Mouse (Mus musculus) stomach, postnatal 0 days (tissue): ENCODE results near the gene Prrx2. TPM values are rescaled to one million over a fixed set of nuclear protein-coding genes. Genes with fewer than 3 reads are reported as not detected.
A peak's percentile ranks its signal among the peaks of the same experiment; 100 is the strongest.

Source experiments
- ATAC-seq: fragments of 200-750 bp; cut with Nextera tagmentation; 2 replicates; pipeline ENCODE4 v1.8.0; 2017; ENCODE audit not compliant: low FRiP score, low TSS enrichment
- DNase-seq: peaks from one replicate; pipeline ENCODE4 v3.0.0-alpha.2; 2016; ENCODE audit warnings: low spot score
- H3K27ac ChIP-seq: fragments of 300-500 bp; sonication (generic); replicated peaks from 2 replicates; pipeline ENCODE4 v1.5.1; 2014; ENCODE audit warnings: mild to moderate bottlenecking, control low read depth
- H3K27me3 ChIP-seq: fragments of 300-500 bp; sonication (generic); 2 replicates; pipeline ENCODE4 v1.6.1; 2014; ENCODE audit warnings: low read length; ENCODE audit not compliant: control insufficient read depth, insufficient read depth
- H3K36me3 ChIP-seq: fragments of 300-500 bp; sonication (generic); 2 replicates; pipeline ENCODE4 v1.6.1; 2014; ENCODE audit warnings: low read length, mixed read lengths; ENCODE audit not compliant: control insufficient read depth, insufficient read depth
- H3K4me1 ChIP-seq: fragments of 300-500 bp; sonication (generic); replicated peaks from 2 replicates; pipeline ENCODE4 v1.6.1; 2014; ENCODE audit warnings: antibody characterized with exemption; ENCODE audit not compliant: control insufficient read depth, insufficient read depth
- H3K4me2 ChIP-seq: fragments of 300-500 bp; sonication (generic); replicated peaks from 2 replicates; pipeline ENCODE4 v1.6.1; 2014; ENCODE audit warnings: low read depth, mild to moderate bottlenecking, control low read depth, moderate library complexity
- H3K4me3 ChIP-seq: fragments of 300-500 bp; sonication (generic); 2 replicates; pipeline ENCODE4 v1.5.1; 2014; ENCODE audit warnings: low read depth, low read length, control low read depth
- H3K9ac ChIP-seq: fragments of 300-500 bp; sonication (generic); 2 replicates; pipeline ENCODE4 v1.6.1; 2014; ENCODE audit warnings: mild to moderate bottlenecking, low read length, control low read depth, mixed read lengths
- H3K9me3 ChIP-seq: fragments of 300-500 bp; sonication (generic); 2 replicates; pipeline ENCODE4 v1.6.1; 2016; ENCODE audit warnings: low read length; ENCODE audit not compliant: control insufficient read depth
- CTCF ChIP-seq: IDR thresholded peaks from 2 replicates; pipeline ENCODE4 v1.5.1; 2016; ENCODE audit warnings: antibody characterized with exemption, low read depth, mild to moderate bottlenecking, moderate library complexity
- EP300 ChIP-seq: optimal IDR thresholded peaks from 2 replicates; pipeline ENCODE3; 2016; ENCODE audit warnings: antibody characterized with exemption
- WGBS: fragments of 180-500 bp; shearing (Covaris S2); extraction: QIAGEN DNeasy Blood & Tissue Kit; methylation state at CpG from one replicate; pipeline ENCODE4 v1.1.7; 2014; 5-methylcytosine and 5-hydroxymethylcytosine counted together
- polyA plus RNA-seq: library from polyadenylated mRNA; unstranded; fragments of >200 nt; fragmentation: Nextera tagmentation; extraction: Ambion mirVana; gene quantifications from 2 replicates; pipeline ENCODE4 v1.2.1, GENCODE M21; 2015

The Prrx2 gene
- polyA plus RNA-seq, 1 experiment from 2014 or later: 1.8 TPM

GRCm38 (mm10) chr2:30795889-30796275 is 38.9 kb upstream of the Prrx2 start:
- no peak for TF ChIP-seq EP300
- TF ChIP-seq CTCF: no peak
- peaks cover 5% of the 10 kb centered on the region; the same call in 1 of the 2 replicates for H3K4me1 ChIP-seq
- H3K9ac ChIP-seq: no peak overlapping the region
- no peaks in the 10 kb centered on the region for H3K9me3 ChIP-seq
- H3K4me3 ChIP-seq: no peak overlapping the region
- ATAC-seq (no peak), DNase-seq (no peak)
- WGBS: 71% methylated on average over 5 of the region's 5 CpGs
- H3K27ac ChIP-seq: 0 out of 2 replicates have a peak overlapping the region, but pooled peaks have one; percentile 13
- no peaks in the 10 kb centered on the region; the same call in 1 of the 2 replicates for H3K27me3 ChIP-seq
- H3K36me3 ChIP-seq: no peaks in the 10 kb centered on the region
- peak overlapping the region; percentile 21; the same call in 1 of the 2 replicates for H3K4me2 ChIP-seq

- peak; percentile 46; the same call in 1 of the 2 replicates for ATAC-seq
- H3K4me2 ChIP-seq: peak overlapping the region; percentile 21
- H3K9me3 ChIP-seq: no peaks in the 10 kb centered on the region
- 8% methylated on average over 11 of the region's 11 CpGs for WGBS
- 0 out of 2 replicates have a peak overlapping the region, but pooled peaks have one; percentile 13 for H3K27ac ChIP-seq
- TF ChIP-seq EP300: no peak
- TF ChIP-seq CTCF: no peak; the same call in 1 of the 2 replicates
- H3K4me3 ChIP-seq: no peak overlapping the region
- no peak overlapping the region for H3K9ac ChIP-seq
- H3K36me3 ChIP-seq: no peaks in the 10 kb centered on the region
- peaks cover 5% of the 10 kb centered on the region for H3K4me1 ChIP-seq
- H3K27me3 ChIP-seq: no peaks in the 10 kb centered on the region; the same call in 1 of the 2 replicates
- peak; percentile 74 for DNase-seq
These were observed 38.4 kb upstream of the Prrx2 start for GRCm38 (mm10) chr2:30796382-30796781.

GRCm38 (mm10) chr2:30799456-30799855 is 35.3 kb upstream of the Prrx2 start:
- 72% methylated on average over 3 of the region's 3 CpGs for WGBS
- H3K4me1 ChIP-seq: peaks cover 5% of the 10 kb centered on the region
- H3K9me3 ChIP-seq: no peaks in the 10 kb centered on the region
- TF ChIP-seq EP300 (no peak), CTCF (no peak)
- no peak overlapping the region for H3K4me3 ChIP-seq
- H3K36me3 ChIP-seq: no peaks in the 10 kb centered on the region
- H3K9ac ChIP-seq: no peak overlapping the region
- ATAC-seq (no peak), DNase-seq (no peak)
- H3K27me3 ChIP-seq: no peaks in the 10 kb centered on the region; the same call in 1 of the 2 replicates
- H3K27ac ChIP-seq: no peak overlapping the region
- H3K4me2 ChIP-seq: no peak overlapping the region

GRCm38 (mm10) chr2:30800671-30801066 is 34.1 kb upstream of the Prrx2 start:
- no peaks in the 10 kb centered on the region for H3K36me3 ChIP-seq
- H3K9ac ChIP-seq: no peak overlapping the region
- 0 out of 2 replicates have a peak, but pooled peaks have one; percentile 0 for ATAC-seq
- peak overlapping the region; percentile 90 for H3K4me2 ChIP-seq
- H3K9me3 ChIP-seq: no peaks in the 10 kb centered on the region
- DNase-seq: no peak
- TF ChIP-seq EP300 (no peak), CTCF (no peak)
- no peak overlapping the region for H3K27ac ChIP-seq
- no peaks in the 10 kb centered on the region; the same call in 1 of the 2 replicates for H3K27me3 ChIP-seq
- 41% methylated on average over 7 of the region's 7 CpGs for WGBS
- H3K4me1 ChIP-seq: peaks cover 5% of the 10 kb centered on the region
- H3K4me3 ChIP-seq: peak overlapping the region; percentile 48

GRCm38 (mm10) chr2:30801067-30801852 is 33.5 kb upstream of the Prrx2 start:
- peaks cover 3% of the 10 kb centered on the region for H3K4me1 ChIP-seq
- no peaks in the 10 kb centered on the region for H3K9me3 ChIP-seq
- 2% methylated on average over 68 of the region's 77 CpGs for WGBS
- no peak overlapping the region for H3K27ac ChIP-seq
- no peaks in the 10 kb centered on the region for H3K36me3 ChIP-seq
- peak overlapping the region; percentile 48 for H3K4me3 ChIP-seq
- ATAC-seq: peak; percentile 57
- peak; percentile 57 for DNase-seq
- no peaks in the 10 kb centered on the region; the same call in 1 of the 2 replicates for H3K27me3 ChIP-seq
- H3K9ac ChIP-seq: peak overlapping the region; percentile 65
- H3K4me2 ChIP-seq: peak overlapping the region; percentile 90
- TF ChIP-seq EP300: no peak
- no peak for TF ChIP-seq CTCF

- Histone ChIP-seq H3K9ac (no peak within 1 kb of the TSS), H3K9me3 (no peaks in the 10 kb centered on the region), H3K4me1 (peaks cover 5% of the 10 kb centered on the region), H3K4me3 (no peak within 1 kb of the TSS), H3K36me3 (no peaks in the 10 kb centered on the region), H3K27me3 (no peaks in the 10 kb centered on the region; the same call in 1 of the 2 replicates), H3K4me2 (no peak within 1 kb of the TSS), H3K27ac (no peak within 1 kb of the TSS)
- WGBS: 77% methylated on average over 3 of the region's 3 CpGs
- ATAC-seq (no peak), DNase-seq (no peak)
- no peak for TF ChIP-seq CTCF
- TF ChIP-seq EP300: no peak
These were observed 31.2 kb upstream of the Prrx2 start, which contains the start of gene 1700001O22Rik for GRCm38 (mm10) chr2:30803604-30804003. Gene 1700001O22Rik, minus strand, starts transcription at chr2:30803661.
